Mouse (Mus musculus): ENCODE results near the gene Tmem119. TPM values are rescaled to one million over a fixed set of nuclear protein-coding genes. Genes with fewer than 3 reads are reported as not detected.
"Not testable (repeated sequence)": the region's sequence is repeated elsewhere in the genome, so short reads cannot be mapped to it uniquely, and the experiment has no call there.

The Tmem119 gene
- polyA plus RNA-seq, 1 experiment from 2014 or later: 41.9 TPM

DNA sequence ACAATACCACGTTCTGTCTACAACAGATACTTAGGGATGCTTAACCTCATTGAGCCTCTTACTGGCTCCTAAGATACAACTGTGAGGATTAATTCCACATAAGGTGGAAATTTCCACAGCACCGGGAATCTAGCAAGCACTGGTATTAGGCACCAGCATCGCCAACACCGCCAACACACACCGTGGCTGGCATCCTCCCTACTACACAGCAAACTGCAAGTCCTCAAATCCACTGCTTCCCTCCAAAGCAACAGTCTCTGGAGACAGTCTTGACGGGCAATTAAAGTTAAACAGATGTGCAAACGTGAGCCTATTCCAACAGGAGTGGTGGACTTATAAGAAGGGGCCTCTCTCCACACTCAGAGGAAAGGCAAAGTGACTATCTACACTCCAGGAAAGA, 19.1 kb downstream of the Tmem119 start:
- no peaks in the 10 kb centered on the region for H3K27me3 ChIP-seq (replicated peaks; ENCODE audit: control insufficient read depth, insufficient read depth, low read length)
- WGBS: 56% methylated on average over 7 of the region's 7 CpGs
- H3K27ac ChIP-seq (ENCODE audit: low read depth): no peak overlapping the region
- H3K9me3 ChIP-seq (ENCODE audit: control insufficient read depth, low read length): no peaks in the 10 kb centered on the region
- DNase-seq (ENCODE audit: low spot score) (no peak), ATAC-seq (replicated peaks; ENCODE audit: low FRiP score, low TSS enrichment, low read depth) (no peak)
- no peak overlapping the region for H3K4me3 ChIP-seq (ENCODE audit: low read depth, low read length)
- H3K4me1 ChIP-seq (replicated peaks; ENCODE audit: control insufficient read depth, insufficient read depth, low read length): peaks cover 23% of the 10 kb centered on the region
- H3K4me2 ChIP-seq (ENCODE audit: low read length): no peak overlapping the region
- peaks cover 24% of the 10 kb centered on the region for H3K36me3 ChIP-seq (ENCODE audit: control insufficient read depth, insufficient read depth, low read length)
- no peak overlapping the region for H3K9ac ChIP-seq (ENCODE audit: low read length)

DNA sequence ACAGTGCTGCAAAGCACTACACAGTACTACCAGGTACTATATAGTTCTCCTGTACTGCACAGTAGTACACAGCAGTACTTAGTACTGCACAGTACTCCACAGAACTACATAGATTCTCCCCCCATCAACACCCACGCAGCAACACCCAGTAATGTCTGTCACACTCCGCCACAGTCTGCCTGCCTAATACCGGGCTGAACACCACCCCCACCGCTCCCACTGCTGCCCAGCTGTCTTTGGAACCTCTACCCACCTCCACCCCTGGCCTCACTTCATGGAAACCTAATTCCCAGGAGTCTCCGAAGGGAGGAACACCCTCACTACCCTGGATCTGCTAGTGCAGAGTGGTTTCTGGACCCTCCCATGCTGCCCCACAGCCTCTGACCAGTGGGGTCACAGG, 19.6 kb downstream of the Tmem119 start:
- DNase-seq (ENCODE audit: low spot score) (no peak), ATAC-seq (replicated peaks; ENCODE audit: low FRiP score, low TSS enrichment, low read depth) (no peak)
- Histone ChIP-seq H3K36me3 (ENCODE audit: control insufficient read depth, insufficient read depth, low read length) (peaks cover 29% of the 10 kb centered on the region), H3K27me3 (replicated peaks; ENCODE audit: control insufficient read depth, insufficient read depth, low read length) (no peaks in the 10 kb centered on the region), H3K9ac (ENCODE audit: low read length) (no peak overlapping the region), H3K9me3 (ENCODE audit: control insufficient read depth, low read length) (no peaks in the 10 kb centered on the region), H3K27ac (ENCODE audit: low read depth) (no peak overlapping the region), H3K4me1 (replicated peaks; ENCODE audit: control insufficient read depth, insufficient read depth, low read length) (peaks cover 23% of the 10 kb centered on the region), H3K4me2 (ENCODE audit: low read length) (no peak overlapping the region), H3K4me3 (ENCODE audit: low read depth, low read length) (no peak overlapping the region)
- WGBS: 86% methylated on average over 5 of the region's 5 CpGs

DNA sequence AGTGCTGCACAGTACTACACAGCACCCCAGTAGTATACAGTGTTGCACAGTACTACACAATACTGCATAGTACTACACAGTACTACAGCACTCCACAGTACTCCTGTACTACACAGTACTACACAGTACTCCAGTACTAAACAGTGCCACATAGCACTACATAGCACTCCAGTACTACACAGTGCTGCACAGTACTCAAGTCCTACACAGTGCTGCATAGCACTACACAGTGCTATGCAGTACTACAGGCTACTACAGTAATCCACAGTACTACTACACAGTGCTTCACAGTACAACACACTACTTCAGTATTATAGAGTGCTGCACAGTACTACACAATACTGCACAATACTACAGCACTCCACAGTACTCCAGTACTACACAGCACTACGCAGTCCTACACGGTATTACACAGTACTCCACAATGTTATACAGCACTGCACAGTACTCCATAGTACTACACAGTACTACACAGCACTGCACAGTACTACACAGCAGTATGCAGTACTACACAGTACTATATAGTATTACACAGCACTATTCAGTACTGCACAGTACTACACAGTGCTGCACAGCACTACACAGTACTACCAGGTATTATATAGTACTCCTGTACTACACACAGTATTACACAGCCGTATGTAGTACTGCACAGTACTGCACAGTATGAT, 20.1 kb downstream of the Tmem119 start:
- Histone ChIP-seq H3K9ac (ENCODE audit: low read length) (no peak overlapping the region), H3K27ac (ENCODE audit: low read depth) (no peak overlapping the region), H3K4me2 (ENCODE audit: low read length) (no peak overlapping the region), H3K27me3 (replicated peaks; ENCODE audit: control insufficient read depth, insufficient read depth, low read length) (no peaks in the 10 kb centered on the region), H3K9me3 (ENCODE audit: control insufficient read depth, low read length) (no peaks in the 10 kb centered on the region), H3K4me3 (ENCODE audit: low read depth, low read length) (no peak overlapping the region), H3K36me3 (ENCODE audit: control insufficient read depth, insufficient read depth, low read length) (peaks cover 34% of the 10 kb centered on the region), H3K4me1 (replicated peaks; ENCODE audit: control insufficient read depth, insufficient read depth, low read length) (peaks cover 23% of the 10 kb centered on the region)
- DNase-seq (ENCODE audit: low spot score) (no peak), ATAC-seq (replicated peaks; ENCODE audit: low FRiP score, low TSS enrichment, low read depth) (no peak)
- 95% methylated on average over 3 of the region's 3 CpGs for WGBS

DNA sequence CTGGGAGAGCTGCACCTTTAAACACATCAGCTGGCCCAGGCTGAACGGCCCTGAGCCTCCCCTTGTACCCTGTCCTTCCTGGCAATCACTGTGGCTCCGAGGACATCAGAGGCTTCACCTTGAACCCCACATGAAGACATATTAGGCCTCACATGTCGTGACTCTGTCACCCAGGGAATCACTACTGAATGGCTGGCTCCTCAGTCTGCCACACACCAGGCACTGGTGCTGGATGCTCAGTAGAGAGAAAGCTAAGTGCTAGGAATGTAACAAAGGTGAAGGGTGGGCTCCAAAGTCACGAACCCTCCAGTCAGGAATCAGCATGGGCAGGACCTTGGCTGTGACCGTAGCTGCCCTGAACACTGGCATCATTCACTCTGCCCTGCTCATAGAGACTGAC, 20.7 kb downstream of the Tmem119 start:
- WGBS: 71% methylated on average over 5 of the region's 5 CpGs
- no peak overlapping the region for H3K27ac ChIP-seq (ENCODE audit: low read depth)
- DNase-seq (ENCODE audit: low spot score) (no peak), ATAC-seq (replicated peaks; ENCODE audit: low FRiP score, low TSS enrichment, low read depth) (no peak)
- H3K9me3 ChIP-seq (ENCODE audit: control insufficient read depth, low read length): no peaks in the 10 kb centered on the region
- no peak overlapping the region for H3K4me3 ChIP-seq (ENCODE audit: low read depth, low read length)
- no peak overlapping the region for H3K9ac ChIP-seq (ENCODE audit: low read length)
- no peak overlapping the region for H3K4me2 ChIP-seq (ENCODE audit: low read length)
- H3K27me3 ChIP-seq (replicated peaks; ENCODE audit: control insufficient read depth, insufficient read depth, low read length): no peaks in the 10 kb centered on the region
- peaks cover 19% of the 10 kb centered on the region for H3K4me1 ChIP-seq (replicated peaks; ENCODE audit: control insufficient read depth, insufficient read depth, low read length)
- peaks cover 41% of the 10 kb centered on the region for H3K36me3 ChIP-seq (ENCODE audit: control insufficient read depth, insufficient read depth, low read length)

DNA sequence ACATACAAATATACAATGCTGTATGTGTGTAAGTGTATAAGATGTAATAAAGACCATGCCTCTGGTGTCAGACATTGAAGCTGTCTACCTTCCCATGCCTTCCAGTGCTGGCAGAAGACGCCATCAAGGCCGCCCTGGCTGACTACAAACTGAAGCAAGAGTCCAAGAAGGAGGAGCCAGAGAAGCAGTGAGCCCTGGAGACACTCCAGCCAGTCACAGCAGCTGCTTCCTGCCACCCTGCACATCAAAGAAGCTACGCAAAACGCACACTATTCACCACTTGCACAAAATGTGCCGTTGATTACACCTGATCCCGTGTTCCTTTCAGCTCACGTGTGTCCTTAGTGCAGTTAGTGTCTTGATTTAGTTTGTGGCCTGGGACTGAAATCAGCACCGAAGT, 22.6 kb downstream of the Tmem119 start:
- Histone ChIP-seq H3K36me3 (ENCODE audit: control insufficient read depth, insufficient read depth, low read length) (peaks cover 44% of the 10 kb centered on the region), H3K4me1 (replicated peaks; ENCODE audit: control insufficient read depth, insufficient read depth, low read length) (peaks cover 16% of the 10 kb centered on the region; the same call in 1 of the 2 replicates)
- not testable (repeated sequence) for H3K9me3 ChIP-seq (ENCODE audit: control insufficient read depth, low read length); H3K4me3 ChIP-seq (ENCODE audit: low read depth, low read length); ATAC-seq (replicated peaks; ENCODE audit: low FRiP score, low TSS enrichment, low read depth); H3K27me3 ChIP-seq (replicated peaks; ENCODE audit: control insufficient read depth, insufficient read depth, low read length); H3K27ac ChIP-seq (ENCODE audit: low read depth); H3K9ac ChIP-seq (ENCODE audit: low read length); DNase-seq (ENCODE audit: low spot score); H3K4me2 ChIP-seq (ENCODE audit: low read length)
- 88% methylated on average over 8 of the region's 8 CpGs for WGBS

DNA sequence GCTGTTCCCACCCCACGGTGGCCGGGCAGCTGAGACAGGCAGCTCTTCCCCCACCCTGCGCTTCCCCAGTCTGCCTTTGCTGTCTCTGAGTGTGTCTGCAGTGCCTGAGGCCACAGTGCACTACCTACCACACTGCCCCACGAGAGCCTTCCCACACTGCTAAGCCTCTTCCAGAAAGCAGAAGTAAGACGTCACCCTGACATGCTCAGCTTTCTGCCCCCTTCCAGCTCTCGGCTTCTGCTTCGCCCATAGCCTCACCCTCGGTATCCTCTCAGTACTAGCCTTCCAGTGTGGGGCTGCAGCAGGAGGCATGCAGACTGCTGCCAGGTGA, 23.5 kb downstream of the Tmem119 start:
- no peak overlapping the region for H3K4me3 ChIP-seq (ENCODE audit: low read depth, low read length)
- no peak overlapping the region for H3K9ac ChIP-seq (ENCODE audit: low read length)
- peaks cover 44% of the 10 kb centered on the region for H3K36me3 ChIP-seq (ENCODE audit: control insufficient read depth, insufficient read depth, low read length)
- H3K4me1 ChIP-seq (replicated peaks; ENCODE audit: control insufficient read depth, insufficient read depth, low read length): peaks cover 14% of the 10 kb centered on the region; the same call in 1 of the 2 replicates
- no peaks in the 10 kb centered on the region for H3K27me3 ChIP-seq (replicated peaks; ENCODE audit: control insufficient read depth, insufficient read depth, low read length)
- WGBS: 84% methylated on average over 8 of the region's 8 CpGs
- no peaks in the 10 kb centered on the region for H3K9me3 ChIP-seq (ENCODE audit: control insufficient read depth, low read length)
- DNase-seq (ENCODE audit: low spot score) (no peak), ATAC-seq (replicated peaks; ENCODE audit: low FRiP score, low TSS enrichment, low read depth) (no peak)
- H3K27ac ChIP-seq (ENCODE audit: low read depth): no peak overlapping the region
- no peak overlapping the region for H3K4me2 ChIP-seq (ENCODE audit: low read length)

DNA sequence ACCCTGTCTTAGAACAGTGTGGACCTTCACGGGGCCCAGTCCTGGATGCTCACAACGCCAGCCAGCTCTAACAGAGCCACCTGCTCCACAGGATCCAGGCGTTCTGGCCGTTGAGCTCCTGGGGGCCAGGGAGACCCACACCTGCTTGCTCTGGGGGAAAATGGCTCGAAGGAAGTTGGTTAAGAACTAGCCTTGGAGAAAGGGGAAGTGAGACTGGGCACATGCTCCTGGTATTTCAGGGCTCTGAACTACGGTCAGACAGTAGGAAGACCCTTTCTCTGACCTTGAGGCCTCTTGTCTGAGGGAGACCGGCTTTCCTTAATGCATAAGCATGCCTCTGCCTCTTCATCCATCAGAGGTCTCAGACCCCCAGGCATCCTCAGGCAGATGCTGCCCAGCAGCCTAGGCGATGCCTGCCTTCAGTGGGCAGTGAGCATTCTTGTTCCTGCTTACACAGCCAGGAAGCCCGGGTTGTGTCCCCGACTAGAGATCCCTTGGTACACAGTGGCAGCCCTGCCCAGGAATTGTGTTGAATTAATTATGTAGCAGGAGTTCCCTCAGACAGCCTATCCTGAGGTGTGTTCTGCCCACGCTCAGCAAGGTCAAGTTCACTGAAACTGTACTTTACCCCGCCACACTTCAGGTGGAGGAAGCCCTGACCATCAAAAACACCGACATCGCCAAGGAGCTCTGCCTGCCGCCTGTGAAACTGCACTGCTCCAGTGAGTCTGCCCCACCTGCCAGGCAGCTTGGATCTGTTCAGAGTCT, 24.0 kb downstream of the Tmem119 start:
- Histone ChIP-seq H3K9me3 (ENCODE audit: control insufficient read depth, low read length) (no peaks in the 10 kb centered on the region), H3K27me3 (replicated peaks; ENCODE audit: control insufficient read depth, insufficient read depth, low read length) (no peaks in the 10 kb centered on the region), H3K27ac (ENCODE audit: low read depth) (no peak overlapping the region), H3K9ac (ENCODE audit: low read length) (no peak overlapping the region), H3K4me1 (replicated peaks; ENCODE audit: control insufficient read depth, insufficient read depth, low read length) (peaks cover 13% of the 10 kb centered on the region; the same call in 1 of the 2 replicates), H3K36me3 (ENCODE audit: control insufficient read depth, insufficient read depth, low read length) (peaks cover 44% of the 10 kb centered on the region), H3K4me3 (ENCODE audit: low read depth, low read length) (no peak overlapping the region), H3K4me2 (ENCODE audit: low read length) (no peak overlapping the region)
- DNase-seq (ENCODE audit: low spot score) (no peak), ATAC-seq (replicated peaks; ENCODE audit: low FRiP score, low TSS enrichment, low read depth) (no peak)
- 91% methylated on average over 15 of the region's 15 CpGs for WGBS

DNA sequence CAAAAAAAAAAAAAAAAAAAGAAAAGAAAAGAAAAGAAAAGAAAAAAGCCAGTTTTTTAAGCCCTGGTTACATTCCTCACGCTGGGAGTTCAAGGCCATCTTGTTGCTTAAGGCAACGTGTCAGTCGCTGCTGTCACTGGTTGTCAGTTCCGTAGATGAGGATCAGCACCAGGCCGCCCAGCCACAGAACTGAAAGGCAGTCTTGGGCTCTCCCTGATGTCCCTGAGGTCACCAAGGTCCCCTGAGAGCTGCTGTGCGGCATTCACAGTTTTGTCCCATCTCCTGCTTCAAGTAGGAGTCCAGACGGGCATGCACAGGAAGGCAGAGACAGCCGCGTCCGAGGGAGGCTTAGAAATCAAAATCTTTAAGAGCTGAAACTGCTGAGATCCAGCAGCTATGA, 24.7 kb downstream of the Tmem119 start:
- H3K27me3 ChIP-seq (replicated peaks; ENCODE audit: control insufficient read depth, insufficient read depth, low read length): no peaks in the 10 kb centered on the region
- no peak overlapping the region for H3K4me3 ChIP-seq (ENCODE audit: low read depth, low read length)
- no peak overlapping the region for H3K27ac ChIP-seq (ENCODE audit: low read depth)
- 92% methylated on average over 10 of the region's 10 CpGs for WGBS
- H3K9me3 ChIP-seq (ENCODE audit: control insufficient read depth, low read length): no peaks in the 10 kb centered on the region
- DNase-seq (ENCODE audit: low spot score): no peak
- peaks cover 8% of the 10 kb centered on the region; the same call in 1 of the 2 replicates for H3K4me1 ChIP-seq (replicated peaks; ENCODE audit: control insufficient read depth, insufficient read depth, low read length)
- ATAC-seq (replicated peaks; ENCODE audit: low FRiP score, low TSS enrichment, low read depth): no peak
- no peak overlapping the region for H3K9ac ChIP-seq (ENCODE audit: low read length)
- peaks cover 44% of the 10 kb centered on the region for H3K36me3 ChIP-seq (ENCODE audit: control insufficient read depth, insufficient read depth, low read length)
- H3K4me2 ChIP-seq (ENCODE audit: low read length): no peak overlapping the region

DNA sequence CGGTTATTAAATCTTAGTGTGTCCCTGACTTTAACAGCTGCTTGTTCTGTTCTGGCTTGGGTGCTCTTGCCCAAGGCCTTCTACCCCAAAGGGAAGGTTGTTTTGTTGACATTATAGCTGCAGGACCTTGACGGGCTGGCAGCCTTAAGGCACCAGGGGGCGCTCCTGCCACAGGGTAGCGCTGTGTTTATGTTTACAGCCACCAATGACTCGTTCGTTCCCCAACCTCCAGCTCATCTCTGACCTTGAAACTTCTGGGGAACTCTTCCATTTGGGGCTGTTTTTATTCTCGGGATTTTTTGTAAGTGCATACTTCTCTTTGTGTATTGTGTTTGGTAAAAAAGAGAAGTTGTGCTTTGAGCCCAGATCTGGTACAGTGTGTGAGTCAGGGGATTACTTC, 26.7 kb downstream of the Tmem119 start:
- H3K4me1 ChIP-seq (replicated peaks; ENCODE audit: control insufficient read depth, insufficient read depth, low read length): peaks cover 14% of the 10 kb centered on the region
- under 1% methylated on average over 7 of the region's 7 CpGs for WGBS
- H3K4me3 ChIP-seq (ENCODE audit: low read depth, low read length): peak overlapping the region; percentile 100
- ATAC-seq (replicated peaks; ENCODE audit: low FRiP score, low TSS enrichment, low read depth): no peak
- DNase-seq (ENCODE audit: low spot score): peak; percentile 97
- H3K9ac ChIP-seq (ENCODE audit: low read length): peak overlapping the region; percentile 69; the same call in 1 of the 2 replicates
- H3K27ac ChIP-seq (ENCODE audit: low read depth): no peak overlapping the region
- no peaks in the 10 kb centered on the region for H3K27me3 ChIP-seq (replicated peaks; ENCODE audit: control insufficient read depth, insufficient read depth, low read length)
- H3K4me2 ChIP-seq (ENCODE audit: low read length): peak overlapping the region; percentile 91
- no peaks in the 10 kb centered on the region for H3K9me3 ChIP-seq (ENCODE audit: control insufficient read depth, low read length)
- peaks cover 47% of the 10 kb centered on the region for H3K36me3 ChIP-seq (ENCODE audit: control insufficient read depth, insufficient read depth, low read length)

All from intestine, embryonic 14.5 days (tissue).